Mouse (Mus musculus): ENCODE measurements around the gene Fam69a. TPM values are rescaled to one million over a fixed set of nuclear protein-coding genes. Genes with fewer than 3 reads are reported as not detected.

The Fam69a gene
- polyA plus RNA-seq, 1 experiment from 2014 or later: 58.7 TPM

DNA sequence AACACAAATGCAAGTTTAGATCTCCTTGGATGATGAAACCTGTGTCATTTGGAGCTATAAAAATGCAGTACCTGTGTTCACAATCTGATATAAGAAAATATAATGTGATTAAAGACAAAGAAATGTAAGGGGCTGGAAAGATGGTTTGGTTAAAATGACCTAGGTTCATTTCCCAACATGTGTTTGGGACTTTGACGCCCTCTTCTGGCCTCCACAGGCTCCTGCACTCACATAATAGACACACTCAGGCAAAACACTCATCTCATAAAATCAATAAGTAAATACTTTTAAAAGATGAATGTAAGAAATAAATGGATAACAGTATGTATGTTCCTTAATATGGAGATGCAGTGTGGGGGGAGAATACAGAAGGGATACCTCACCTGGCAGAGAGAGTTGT is 109.8 kb downstream of the Fam69a start:
- Histone ChIP-seq H3K4me3 (no peak overlapping the region), H3K36me3 (no peaks in the 10 kb centered on the region), H3K27ac (replicated peaks) (no peak overlapping the region), H3K9ac (no peak overlapping the region), H3K9me3 (no peaks in the 10 kb centered on the region), H3K4me1 (replicated peaks) (no peaks in the 10 kb centered on the region), H3K4me2 (no peak overlapping the region), H3K27me3 (no peaks in the 10 kb centered on the region)
- ATAC-seq (ENCODE audit: low FRiP score, low read depth): no peak
- WGBS: 87% methylated on average over 1 of the region's 1 CpGs

DNA sequence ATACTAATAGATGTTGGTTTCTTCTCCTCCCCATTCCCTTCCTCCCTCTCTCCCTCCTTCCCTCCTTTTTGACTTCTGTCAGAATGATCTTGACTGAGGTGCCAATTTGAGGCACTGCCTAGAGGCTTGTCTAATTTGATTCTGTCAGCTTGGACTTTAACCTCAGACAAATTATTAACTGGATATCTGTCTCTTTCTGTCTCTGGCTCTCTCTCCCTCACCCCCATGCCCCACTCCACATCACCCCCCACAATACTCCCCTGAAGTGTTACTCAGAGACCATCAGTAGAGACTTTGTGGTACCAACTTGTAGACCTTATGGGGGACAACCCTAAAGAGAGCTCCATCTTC is 111.6 kb downstream of the Fam69a start:
- Histone ChIP-seq H3K9me3 (no peaks in the 10 kb centered on the region), H3K4me1 (replicated peaks) (no peaks in the 10 kb centered on the region), H3K9ac (no peak overlapping the region), H3K4me2 (no peak overlapping the region), H3K36me3 (no peaks in the 10 kb centered on the region), H3K27me3 (no peaks in the 10 kb centered on the region), H3K27ac (replicated peaks) (no peak overlapping the region), H3K4me3 (no peak overlapping the region)
- no peak for ATAC-seq (ENCODE audit: low FRiP score, low read depth)

DNA sequence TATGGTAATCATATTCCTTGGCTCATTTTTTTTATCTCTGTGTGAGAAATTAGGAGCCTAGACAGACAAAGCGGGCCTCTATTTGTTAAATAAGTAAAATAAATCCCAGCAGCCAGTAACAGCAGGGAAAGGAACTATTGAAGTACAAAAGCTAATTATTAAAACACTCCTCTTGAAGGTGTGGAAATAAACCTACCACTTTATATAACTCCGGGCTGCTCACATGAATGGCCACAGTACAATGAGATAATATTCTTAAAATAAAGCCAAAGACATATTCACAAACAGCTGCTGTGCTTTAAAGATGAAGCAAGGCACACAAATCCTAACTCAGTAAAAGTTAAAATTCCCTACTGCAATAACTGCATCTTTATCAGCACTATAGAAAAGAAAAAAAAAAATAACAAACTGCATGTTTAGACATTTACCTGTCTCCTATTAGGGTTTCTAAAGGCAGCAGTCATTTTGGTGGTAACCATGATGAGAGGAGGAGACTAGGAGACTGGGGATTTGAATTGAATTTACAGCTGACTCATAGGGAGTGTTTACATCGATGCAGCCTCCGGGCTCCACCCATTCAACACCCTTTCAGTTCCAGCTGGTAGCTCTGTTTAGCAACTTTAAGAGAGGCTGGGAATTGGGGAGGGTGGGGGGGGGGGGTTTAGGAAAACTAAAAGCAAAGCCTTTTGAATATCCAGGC is 112.2 kb downstream of the Fam69a start, which contains the start of gene Evi5:
Evi5 (minus strand) TSS at position 547 of the 700 bp plus-strand sequence.
- H3K9me3 ChIP-seq: no peaks in the 10 kb centered on the region
- no peaks in the 10 kb centered on the region for H3K36me3 ChIP-seq
- ATAC-seq (ENCODE audit: low FRiP score, low read depth): no peak
- no peak within 1 kb of the TSS for H3K4me3 ChIP-seq
- H3K4me1 ChIP-seq (replicated peaks): no peaks in the 10 kb centered on the region
- WGBS: 46% methylated on average over 4 of the region's 4 CpGs
- no peak within 1 kb of the TSS for H3K4me2 ChIP-seq
- H3K9ac ChIP-seq: no peak within 1 kb of the TSS
- H3K27ac ChIP-seq (replicated peaks): no peak within 1 kb of the TSS
- no peaks in the 10 kb centered on the region for H3K27me3 ChIP-seq

DNA sequence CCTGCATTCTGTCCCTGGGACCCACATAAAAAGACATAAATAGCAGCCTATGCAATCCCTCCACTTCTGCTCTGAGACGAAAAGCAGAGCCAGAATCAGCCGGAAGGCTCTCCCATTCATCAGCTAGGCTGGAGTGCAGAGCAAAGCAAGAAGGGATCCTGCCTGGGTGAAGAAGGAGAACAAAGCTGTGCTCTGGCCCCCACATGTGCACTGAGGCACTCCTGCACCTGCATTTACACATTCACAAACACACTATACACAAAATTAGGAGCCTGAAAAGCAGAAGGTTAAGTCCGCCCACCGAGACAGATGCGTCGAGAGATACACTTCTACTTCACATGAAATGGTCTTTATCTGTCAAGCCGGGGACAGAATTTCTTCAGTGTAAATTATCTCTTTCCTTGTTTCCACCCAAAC is 113.0 kb downstream of the Fam69a start:
- H3K36me3 ChIP-seq: no peaks in the 10 kb centered on the region
- H3K27me3 ChIP-seq: no peaks in the 10 kb centered on the region
- H3K4me1 ChIP-seq (replicated peaks): no peaks in the 10 kb centered on the region
- H3K9ac ChIP-seq: no peak overlapping the region
- WGBS: 76% methylated on average over 7 of the region's 7 CpGs
- H3K27ac ChIP-seq (replicated peaks): no peak overlapping the region
- no peaks in the 10 kb centered on the region for H3K9me3 ChIP-seq
- no peak overlapping the region for H3K4me2 ChIP-seq
- no peak overlapping the region for H3K4me3 ChIP-seq
- no peak for ATAC-seq (ENCODE audit: low FRiP score, low read depth)

DNA sequence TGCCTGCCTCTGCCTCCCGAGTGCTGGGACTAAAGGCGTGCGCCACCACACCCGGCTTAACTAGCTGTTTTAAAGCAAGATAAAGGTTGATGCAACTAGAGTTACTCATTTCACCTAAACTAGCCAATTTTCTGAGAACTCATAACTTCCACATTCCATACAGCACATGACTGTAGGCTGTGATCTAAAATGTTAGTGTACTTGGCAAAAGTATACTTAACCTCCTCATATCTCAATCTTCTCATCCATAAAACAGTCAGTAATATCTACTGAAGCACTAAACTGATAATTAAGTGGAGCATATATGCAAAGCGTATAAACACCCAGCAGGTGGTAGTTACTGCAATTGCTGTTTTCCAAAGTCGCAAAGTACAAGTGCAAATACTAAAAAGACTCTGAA is 113.6 kb downstream of the Fam69a start:
- Histone ChIP-seq H3K4me2 (no peak overlapping the region), H3K27ac (replicated peaks) (no peak overlapping the region), H3K36me3 (no peaks in the 10 kb centered on the region), H3K4me1 (replicated peaks) (no peaks in the 10 kb centered on the region), H3K4me3 (no peak overlapping the region), H3K27me3 (no peaks in the 10 kb centered on the region), H3K9ac (no peak overlapping the region), H3K9me3 (no peaks in the 10 kb centered on the region)
- 93% methylated on average over 6 of the region's 6 CpGs for WGBS
- no peak for ATAC-seq (ENCODE audit: low FRiP score, low read depth)

DNA sequence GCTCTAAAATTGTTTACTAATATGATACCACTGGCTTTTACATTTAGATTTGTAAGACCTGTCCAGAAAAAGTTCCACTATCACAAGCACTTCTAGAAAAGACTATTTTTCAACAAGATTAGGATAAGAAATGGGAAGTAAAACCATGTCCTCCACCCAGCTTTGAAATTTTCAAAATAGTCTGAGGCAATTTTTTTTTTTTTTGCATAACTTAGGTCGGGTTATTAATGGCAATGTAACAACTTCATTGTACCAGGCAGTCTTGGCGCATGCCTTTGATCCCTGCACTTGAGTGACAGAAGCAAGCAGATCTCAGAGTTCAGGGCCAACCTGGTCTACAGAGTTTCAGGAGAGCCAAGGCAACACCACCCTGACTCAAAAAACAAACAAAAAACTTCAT is 117.2 kb downstream of the Fam69a start:
- no peak overlapping the region for H3K4me3 ChIP-seq
- no peak for ATAC-seq (ENCODE audit: low FRiP score, low read depth)
- H3K9ac ChIP-seq: no peak overlapping the region
- H3K4me1 ChIP-seq (replicated peaks): peaks cover 13% of the 10 kb centered on the region
- 47% methylated on average over 2 of the region's 2 CpGs for WGBS
- H3K4me2 ChIP-seq: no peak overlapping the region
- H3K36me3 ChIP-seq: no peaks in the 10 kb centered on the region
- no peak overlapping the region for H3K27ac ChIP-seq (replicated peaks)
- H3K27me3 ChIP-seq: no peaks in the 10 kb centered on the region
- H3K9me3 ChIP-seq: no peaks in the 10 kb centered on the region

DNA sequence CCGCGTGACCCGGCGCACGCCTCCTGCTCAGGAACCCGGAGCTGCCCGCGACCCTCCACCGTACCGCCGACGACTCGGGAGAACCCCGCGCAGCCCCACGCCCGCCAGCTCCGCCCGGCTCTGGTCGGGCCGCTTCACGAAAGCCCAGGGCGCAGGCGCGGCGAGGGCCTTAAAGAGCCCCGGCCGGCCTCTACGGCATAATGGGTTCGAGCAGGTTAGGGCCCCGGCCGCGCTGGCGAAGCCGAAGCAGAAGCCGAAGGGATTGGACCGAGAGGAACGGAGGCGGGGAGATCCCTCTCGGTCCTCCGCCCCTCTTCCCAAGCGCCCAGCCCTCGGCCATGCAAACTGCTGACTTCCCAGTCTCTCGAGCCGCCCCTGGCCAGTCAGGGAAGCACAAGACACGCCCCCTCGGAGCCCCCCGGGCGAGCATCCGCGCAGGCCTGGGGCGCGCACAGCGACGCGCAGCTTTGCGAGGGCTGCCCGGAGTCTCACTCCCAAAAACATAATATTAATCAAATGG is 117.9 kb downstream of the Fam69a start:
- peak; percentile 99 for ATAC-seq (ENCODE audit: low FRiP score, low read depth)

DNA sequence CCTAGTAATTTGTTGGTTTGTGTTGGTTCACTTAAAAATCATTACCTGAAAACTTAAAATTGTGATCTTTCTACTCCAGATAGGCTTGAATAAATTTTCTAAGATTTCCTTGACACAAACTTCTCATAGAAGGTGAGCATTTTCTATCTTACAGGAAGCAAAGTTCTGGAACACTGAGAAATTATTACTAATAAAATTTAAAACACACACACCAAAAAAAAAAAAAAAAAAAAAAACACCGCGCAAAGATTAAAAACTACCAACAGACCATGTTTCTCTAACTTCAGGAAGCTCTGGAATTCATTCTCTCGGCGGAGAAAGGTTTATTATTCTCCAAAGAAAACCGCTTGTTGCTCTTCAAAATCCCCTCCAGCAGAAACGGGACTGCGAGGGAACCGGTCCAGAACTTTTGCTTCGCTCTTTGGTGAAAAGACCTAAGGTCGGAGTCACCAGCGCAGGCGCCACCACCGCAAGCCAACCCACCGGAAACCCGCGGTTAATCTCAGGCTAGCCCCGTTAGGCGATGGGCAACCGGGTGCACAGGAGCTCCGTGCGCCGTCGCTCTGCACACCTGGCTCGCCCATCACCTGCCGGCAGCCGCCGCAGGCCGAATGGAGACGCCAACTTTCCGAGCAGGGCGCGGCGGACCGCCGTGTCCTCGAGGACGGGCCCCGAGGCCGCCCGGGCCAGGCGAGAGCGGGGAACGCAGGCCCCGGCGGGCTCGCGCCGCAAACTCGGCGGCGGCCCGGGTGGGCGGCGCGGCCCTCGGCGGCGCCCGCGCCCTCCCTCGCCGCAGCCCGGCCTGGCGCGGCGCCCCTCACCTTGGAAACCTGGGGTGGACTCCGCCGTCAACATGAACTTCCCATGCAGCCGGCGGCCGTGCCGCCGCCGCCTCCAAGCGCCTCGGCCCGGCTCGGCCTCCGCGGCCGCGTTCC is 118.6 kb downstream of the Fam69a start:
- H3K9me3 ChIP-seq: no peaks in the 10 kb centered on the region
- H3K27me3 ChIP-seq: no peaks in the 10 kb centered on the region
- peaks cover 13% of the 10 kb centered on the region for H3K4me1 ChIP-seq (replicated peaks)
- H3K4me3 ChIP-seq: peak overlapping the region; percentile 98
- H3K4me2 ChIP-seq: peak overlapping the region; percentile 75
- peak overlapping the region; percentile 89 for H3K9ac ChIP-seq
- ATAC-seq (ENCODE audit: low FRiP score, low read depth): peak; percentile 82
- H3K27ac ChIP-seq (replicated peaks): peak overlapping the region; percentile 93
- under 1% methylated on average over 67 of the region's 82 CpGs for WGBS
- H3K36me3 ChIP-seq: no peaks in the 10 kb centered on the region

More for the DNA sequence above, 117.9 kb downstream of the Fam69a start:
- H3K27ac ChIP-seq (replicated peaks): peak overlapping the region; percentile 93
- no peaks in the 10 kb centered on the region for H3K9me3 ChIP-seq
- peak overlapping the region; percentile 75 for H3K4me2 ChIP-seq
- no peaks in the 10 kb centered on the region for H3K36me3 ChIP-seq
- H3K27me3 ChIP-seq: no peaks in the 10 kb centered on the region
- H3K4me3 ChIP-seq: peak overlapping the region; percentile 98
- peak overlapping the region; percentile 89 for H3K9ac ChIP-seq
- peaks cover 13% of the 10 kb centered on the region for H3K4me1 ChIP-seq (replicated peaks)
- WGBS: under 1% methylated on average over 58 of the region's 58 CpGs

DNA sequence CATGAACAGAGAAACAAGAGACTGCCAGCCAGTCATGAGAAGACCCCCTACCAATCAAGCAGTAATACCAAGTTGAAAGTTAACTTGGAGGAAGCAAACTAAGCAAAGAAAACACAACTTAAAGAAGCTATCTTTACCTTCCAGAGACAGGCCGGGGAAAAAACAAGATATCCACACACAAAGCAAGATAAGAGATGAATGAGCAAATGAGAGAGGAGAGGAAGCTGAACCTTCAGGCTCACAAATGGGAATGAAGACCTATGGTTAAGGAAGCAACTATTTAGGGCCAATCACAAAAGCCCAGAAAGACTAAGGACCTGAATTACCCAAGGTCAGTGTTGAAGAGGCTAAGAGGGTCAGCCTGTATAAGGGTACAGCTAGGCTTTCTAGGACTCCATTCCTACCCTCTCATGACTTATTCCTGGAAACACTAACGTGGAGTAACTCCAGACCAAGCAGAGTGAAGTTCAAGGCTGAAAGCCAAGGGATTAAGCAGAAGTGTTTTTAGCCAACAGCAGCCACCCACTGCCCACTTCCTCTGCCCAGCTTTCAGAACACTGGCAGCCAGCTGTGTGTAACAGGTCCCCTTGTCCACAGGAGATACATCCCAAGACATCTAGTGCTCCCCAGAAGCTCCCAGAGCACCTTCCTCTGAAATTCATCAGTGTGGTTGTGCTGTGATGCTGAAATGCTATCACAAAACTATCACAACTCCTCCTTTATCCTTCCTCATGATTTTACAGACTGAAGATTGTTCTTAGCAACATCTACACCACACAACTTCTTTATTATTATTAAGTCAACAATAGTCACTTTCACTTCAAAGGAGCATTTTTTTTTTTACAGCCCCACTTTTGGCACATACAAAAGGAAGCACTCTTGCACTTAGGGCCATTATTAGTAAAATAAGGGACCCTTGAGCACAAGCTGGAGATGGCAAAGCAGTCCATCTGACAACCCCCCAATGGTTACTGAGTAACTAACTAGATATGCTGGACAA is 120.5 kb downstream of the Fam69a start:
- Histone ChIP-seq H3K4me2 (no peak overlapping the region), H3K36me3 (no peaks in the 10 kb centered on the region), H3K4me3 (no peak overlapping the region), H3K27me3 (no peaks in the 10 kb centered on the region), H3K27ac (replicated peaks) (no peak overlapping the region), H3K9me3 (no peaks in the 10 kb centered on the region), H3K9ac (no peak overlapping the region), H3K4me1 (replicated peaks) (peaks cover 13% of the 10 kb centered on the region)
- no peak for ATAC-seq (ENCODE audit: low FRiP score, low read depth)
- 65% methylated on average over 2 of the region's 2 CpGs for WGBS

DNA sequence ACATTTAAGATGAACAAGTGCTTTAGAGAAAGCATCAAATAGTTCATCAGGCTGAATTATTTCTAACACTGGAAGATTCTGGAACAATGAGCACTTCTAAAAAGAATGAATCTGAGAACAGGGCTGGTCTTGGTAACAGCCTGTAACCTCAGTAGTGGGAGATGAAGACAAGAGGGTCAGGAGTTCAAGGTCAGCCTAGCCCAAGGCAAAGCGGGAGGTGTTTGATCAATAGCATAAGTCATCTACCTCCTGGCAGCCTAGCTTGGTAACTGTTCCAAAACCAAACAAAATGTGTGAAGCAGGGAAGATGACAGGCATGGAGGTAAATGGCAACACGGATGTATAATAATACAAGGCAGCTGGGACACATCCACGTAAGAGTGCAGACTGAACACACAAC is 122.9 kb downstream of the Fam69a start:
- Histone ChIP-seq H3K27me3 (no peaks in the 10 kb centered on the region), H3K4me2 (no peak overlapping the region), H3K4me1 (replicated peaks) (peaks cover 13% of the 10 kb centered on the region), H3K36me3 (no peaks in the 10 kb centered on the region), H3K9me3 (no peaks in the 10 kb centered on the region), H3K27ac (replicated peaks) (no peak overlapping the region), H3K9ac (no peak overlapping the region), H3K4me3 (no peak overlapping the region)
- 84% methylated on average over 3 of the region's 3 CpGs for WGBS
- no peak for ATAC-seq (ENCODE audit: low FRiP score, low read depth)

DNA sequence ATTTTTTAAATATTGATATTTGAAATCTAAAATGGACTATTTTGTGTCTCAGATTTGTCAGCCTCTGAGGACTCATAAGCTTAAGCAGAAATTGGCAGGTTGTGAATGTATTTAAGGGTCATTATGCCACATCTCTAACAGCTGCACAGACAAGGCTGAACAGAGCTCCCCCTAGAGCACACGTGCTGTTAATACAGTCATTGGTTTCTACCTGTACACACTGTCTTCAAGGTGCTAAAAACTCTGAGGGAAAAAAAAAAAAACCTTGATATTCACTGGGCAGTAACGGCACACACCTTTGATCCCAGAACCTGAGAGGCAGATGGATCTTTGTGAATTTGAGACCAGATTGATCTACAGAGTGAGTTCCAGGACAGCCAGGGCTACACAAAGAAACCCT is 127.9 kb downstream of the Fam69a start:
- Histone ChIP-seq H3K9me3 (no peaks in the 10 kb centered on the region), H3K27ac (replicated peaks) (no peak overlapping the region), H3K4me1 (replicated peaks) (0 out of 2 replicates have a peak, but pooled peaks cover 3% of the 10 kb centered on the region), H3K36me3 (no peaks in the 10 kb centered on the region), H3K4me3 (no peak overlapping the region), H3K4me2 (no peak overlapping the region), H3K27me3 (no peaks in the 10 kb centered on the region), H3K9ac (no peak overlapping the region)
- ATAC-seq (ENCODE audit: low FRiP score, low read depth): no peak
- 46% methylated on average over 2 of the region's 2 CpGs for WGBS

Measured in hindbrain, embryonic 15.5 days (tissue).